Mouse (Mus musculus) lung, postnatal 0 days (tissue): ENCODE results near the gene Tcf12.

Experiments
- CTCF ChIP-seq: IDR thresholded peaks from 2 replicates; pipeline ENCODE4 v1.5.1; 2016; ENCODE audit warnings: antibody characterized with exemption, mild to moderate bottlenecking
- EP300 ChIP-seq: IDR thresholded peaks from 2 replicates; pipeline ENCODE4 v1.6.1; 2016; ENCODE audit warnings: antibody characterized with exemption, mild to moderate bottlenecking, control low read depth

DNA sequence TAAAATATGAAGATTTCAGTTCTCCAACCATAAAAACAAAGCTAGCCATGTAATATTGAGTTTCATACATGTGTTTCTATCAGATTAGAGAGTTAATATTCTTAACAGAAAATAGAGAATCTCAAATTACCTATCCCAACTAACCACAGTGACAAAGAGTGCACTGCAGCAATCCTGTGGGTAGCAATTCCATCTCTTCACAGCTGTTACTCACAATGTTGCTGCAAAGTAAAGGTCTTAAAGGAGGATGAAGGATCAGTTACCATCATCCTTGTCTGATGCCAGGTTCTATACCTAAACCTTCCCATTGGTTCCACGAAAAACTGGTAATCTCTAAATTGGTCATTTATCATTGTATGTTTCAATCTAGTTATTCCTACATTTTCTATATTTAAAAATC, 95.7 kb downstream of the Tcf12 start:
- TF ChIP-seq CTCF: no peak
- no peak for TF ChIP-seq EP300
